Mouse (Mus musculus) gastrocnemius, postnatal 36 days (tissue): ENCODE results near the gene Zhx3. TPM values are rescaled to one million over a fixed set of nuclear protein-coding genes. Genes with fewer than 3 reads are reported as not detected.

Source experiments
- DNase-seq, 2 experiments: peaks; one replicate each; pipeline ENCODE4 v3.0.0; 2022
- intact Hi-C: fragments of 180-260 bp; cut with DNase I; formaldehyde crosslinking; loops from one replicate; pipeline ENCODE4 v1.15.1; 2025
- total RNA-seq, 2 experiments: library from RNA; stranded (reverse); gene quantifications; 2 replicates each; pipeline ENCODE4 v1.2.3; 2021

The Zhx3 gene
- total RNA-seq, 2 experiments from 2014 or later = 24.8 to 25.7 TPM

GRCm38 (mm10) chr2:160840838-160841237, 32.0 kb downstream of the Zhx3 start:
- no peak for DNase-seq
- intact Hi-C loops = no loop called here

GRCm38 (mm10) chr2:160810802-160811201, 62.0 kb downstream of the Zhx3 start:
- intact Hi-C loops = no loop called here
- DNase-seq = no peak

- DNase-seq = no peak
- intact Hi-C loops = no loop called here
Observed at GRCm38 (mm10) chr2:160810376-160810775, 62.4 kb downstream of the Zhx3 start.

- intact Hi-C loops = loop anchor here (2.0 to 5.0 kb wide), 2 partner anchors 46 to 65 kb away; no protein-coding TSS in a partner anchor
Observed at GRCm38 (mm10) chr2:160806091-160806521, 66.7 kb downstream of the Zhx3 start.

GRCm38 (mm10) chr2:160804794-160805527, 67.8 kb downstream of the Zhx3 start:
- DNase-seq = peak in 1 of 2 experiments; percentile 40
- intact Hi-C loops = loop anchor here (5.0 kb wide), 1 partner anchor 47 kb away; no protein-coding TSS in a partner anchor

More at GRCm38 (mm10) chr2:160806091-160806521, 66.7 kb downstream of the Zhx3 start:
- peak in 1 of 2 experiments; percentile 41 for DNase-seq

- DNase-seq = no peak
- intact Hi-C loops = no loop called here
Observed at GRCm38 (mm10) chr2:160802326-160802725, 70.5 kb downstream of the Zhx3 start.

GRCm38 (mm10) chr2:160800967-160801366, 71.8 kb downstream of the Zhx3 start:
- DNase-seq = no peak
- intact Hi-C loops = no loop called here

- intact Hi-C loops = no loop called here
- no peak for DNase-seq
Observed at GRCm38 (mm10) chr2:160798206-160798605, 74.6 kb downstream of the Zhx3 start.

GRCm38 (mm10) chr2:160796973-160797372, 75.8 kb downstream of the Zhx3 start:
- intact Hi-C loops = no loop called here
- DNase-seq = peak; percentile 41 to 73

GRCm38 (mm10) chr2:160793117-160793516, 79.7 kb downstream of the Zhx3 start:
- no peak for DNase-seq
- intact Hi-C loops = no loop called here

- no peak for DNase-seq
- intact Hi-C loops = no loop called here
Observed at GRCm38 (mm10) chr2:160789741-160790140, 83.1 kb downstream of the Zhx3 start.

- intact Hi-C loops = no loop called here
- no peak for DNase-seq
Observed at GRCm38 (mm10) chr2:160789046-160789445, 83.8 kb downstream of the Zhx3 start.

GRCm38 (mm10) chr2:160786333-160786732, 86.5 kb downstream of the Zhx3 start:
- DNase-seq = no peak
- intact Hi-C loops = no loop called here

- DNase-seq = no peak
- intact Hi-C loops = no loop called here
Observed at GRCm38 (mm10) chr2:160780834-160781219, 92.0 kb downstream of the Zhx3 start.

- no peak for DNase-seq
Observed at GRCm38 (mm10) chr2:160780154-160780833, 92.5 kb downstream of the Zhx3 start.

GRCm38 (mm10) chr2:160778034-160778433, 94.8 kb downstream of the Zhx3 start:
- intact Hi-C loops = no loop called here
- no peak for DNase-seq

More at GRCm38 (mm10) chr2:160780154-160780833, 92.5 kb downstream of the Zhx3 start:
- intact Hi-C loops = no loop called here

- peak in 1 of 2 experiments; percentile 3 for DNase-seq
- intact Hi-C loops = no loop called here
Observed at GRCm38 (mm10) chr2:160771325-160772276, 101.2 kb downstream of the Zhx3 start.

GRCm38 (mm10) chr2:160770871-160771270, 101.9 kb downstream of the Zhx3 start:
- no peak for DNase-seq
- intact Hi-C loops = no loop called here

GRCm38 (mm10) chr2:160770409-160770808, 102.4 kb downstream of the Zhx3 start:
- intact Hi-C loops = no loop called here
- peak in 1 of 2 experiments; percentile 4 for DNase-seq

- DNase-seq = no peak
- intact Hi-C loops = no loop called here
Observed at GRCm38 (mm10) chr2:160768997-160769396, 103.8 kb downstream of the Zhx3 start.
